Mouse (Mus musculus) kidney, adult 2 months (tissue): ENCODE measurements at regions not wholly inside any gene's neighbourhood (a gene's known extent, or its start where the extent isn't known, plus 50 kb on each side); places are given as distances from the start of the nearest gene placed in this dataset.

Experiments used
- CTCF ChIP-seq: fragments of 200-500 bp; conservative IDR thresholded peaks from 2 replicates; pipeline ENCODE4 v1.5.1; 2011; ENCODE audit warnings: low read depth, mild to moderate bottlenecking, control low read depth, low read length, moderate library complexity, mixed read lengths; ENCODE audit not compliant: insufficient read depth, insufficient read length
- POLR2A ChIP-seq: fragments of 200-500 bp; IDR thresholded peaks from one replicate; pipeline ENCODE4 v1.6.1; 2011; ENCODE audit warnings: low read depth, low read length, control low read depth

- TF ChIP-seq POLR2A (no peak), CTCF (no peak)
Observed at GRCm38 (mm10) chr12:113364023-113364422, 125.3 kb upstream of the Adam6b start.
